Mouse (Mus musculus): Measurements from ENCODE around the gene Slc25a14. TPM values are rescaled to one million over a fixed set of nuclear protein-coding genes. Genes with fewer than 3 reads are reported as not detected.
A peak's percentile ranks its signal among the peaks of the same experiment; 100 is the strongest.

Gene Slc25a14
- polyA plus RNA-seq, 1 experiment from 2014 or later, result 15.8 TPM

GRCm38 (mm10) chrX:48637032-48637431 is 13.8 kb downstream of the Slc25a14 start:
- no peaks in the 10 kb centered on the region for H3K27me3 ChIP-seq (ENCODE audit: control insufficient read depth, insufficient read depth, low read depth, low read length)
- H3K4me1 ChIP-seq (replicated peaks; ENCODE audit: control insufficient read depth, insufficient read depth, low read length), result no peaks in the 10 kb centered on the region
- H3K36me3 ChIP-seq (ENCODE audit: control insufficient read depth, insufficient read depth, low read length), result no peaks in the 10 kb centered on the region
- no peaks in the 10 kb centered on the region for H3K9me3 ChIP-seq (ENCODE audit: control insufficient read depth, low read length)
- WGBS, result 59% methylated on average over 2 of the region's 2 CpGs
- H3K4me2 ChIP-seq (ENCODE audit: low read depth, low read length), result no peak overlapping the region
- H3K4me3 ChIP-seq (ENCODE audit: low read length), result no peak overlapping the region
- H3K9ac ChIP-seq (ENCODE audit: low read length), result no peak overlapping the region
- no peak overlapping the region for H3K27ac ChIP-seq (ENCODE audit: low read length)
- no peak for ATAC-seq (ENCODE audit: low read depth)

DNA sequence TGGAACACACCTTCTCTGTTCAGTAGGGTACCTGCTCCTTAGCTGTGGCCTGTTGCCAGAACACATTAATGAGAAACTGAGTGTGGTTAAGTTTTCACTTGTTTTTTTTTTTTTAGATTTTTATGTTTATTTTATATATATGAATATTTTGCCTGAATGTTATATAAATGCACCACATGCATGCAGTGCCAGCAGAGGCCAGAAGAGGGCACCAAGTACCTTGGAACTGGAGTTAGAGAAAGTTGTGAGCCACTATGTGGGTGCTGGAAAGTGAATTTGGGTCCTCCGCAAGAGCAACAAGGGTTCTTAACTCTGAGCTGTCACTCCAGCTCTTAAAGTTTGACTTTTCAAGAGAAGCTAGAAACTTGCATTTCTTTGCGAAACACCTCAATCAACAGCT is 20.9 kb downstream of the Slc25a14 start:
- ATAC-seq (ENCODE audit: low read depth), result no peak
- Histone ChIP-seq H3K4me1 (replicated peaks; ENCODE audit: control insufficient read depth, insufficient read depth, low read length) (no peaks in the 10 kb centered on the region), H3K9me3 (ENCODE audit: control insufficient read depth, low read length) (no peaks in the 10 kb centered on the region), H3K36me3 (ENCODE audit: control insufficient read depth, insufficient read depth, low read length) (no peaks in the 10 kb centered on the region), H3K4me2 (ENCODE audit: low read depth, low read length) (no peak overlapping the region), H3K27ac (ENCODE audit: low read length) (no peak overlapping the region), H3K4me3 (ENCODE audit: low read length) (no peak overlapping the region), H3K27me3 (ENCODE audit: control insufficient read depth, insufficient read depth, low read depth, low read length) (no peaks in the 10 kb centered on the region), H3K9ac (ENCODE audit: low read length) (no peak overlapping the region)
- WGBS, result 89% methylated on average over 2 of the region's 2 CpGs

DNA sequence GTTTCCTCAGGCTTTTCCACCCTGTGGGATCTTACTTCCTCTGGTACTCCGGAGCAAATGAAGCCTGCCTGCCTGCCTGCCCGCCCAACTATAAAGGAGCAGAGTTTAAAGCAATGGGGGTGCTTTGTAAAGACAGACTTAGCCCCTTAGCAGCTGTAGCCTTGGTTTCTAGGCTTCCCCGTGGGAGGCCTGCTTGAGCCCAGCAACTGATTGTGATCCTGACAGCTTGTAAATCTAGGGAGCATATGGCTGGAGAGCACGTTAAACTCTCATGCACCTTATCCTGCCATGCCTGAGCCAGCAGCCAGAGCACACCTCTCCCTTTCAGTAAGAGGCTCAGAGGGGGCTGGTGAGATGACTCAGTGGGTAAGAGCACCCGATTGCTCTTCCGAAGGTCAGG is 43.6 kb downstream of the Slc25a14 start:
- Histone ChIP-seq H3K27me3 (ENCODE audit: control insufficient read depth, insufficient read depth, low read depth, low read length) (no peaks in the 10 kb centered on the region), H3K27ac (ENCODE audit: low read length) (no peak overlapping the region), H3K4me1 (replicated peaks; ENCODE audit: control insufficient read depth, insufficient read depth, low read length) (no peaks in the 10 kb centered on the region), H3K4me2 (ENCODE audit: low read depth, low read length) (no peak overlapping the region), H3K9me3 (ENCODE audit: control insufficient read depth, low read length) (no peaks in the 10 kb centered on the region), H3K9ac (ENCODE audit: low read length) (no peak overlapping the region), H3K36me3 (ENCODE audit: control insufficient read depth, insufficient read depth, low read length) (no peaks in the 10 kb centered on the region), H3K4me3 (ENCODE audit: low read length) (no peak overlapping the region)
- WGBS, result 42% methylated on average over 6 of the region's 6 CpGs
- ATAC-seq (ENCODE audit: low read depth), result no peak

DNA sequence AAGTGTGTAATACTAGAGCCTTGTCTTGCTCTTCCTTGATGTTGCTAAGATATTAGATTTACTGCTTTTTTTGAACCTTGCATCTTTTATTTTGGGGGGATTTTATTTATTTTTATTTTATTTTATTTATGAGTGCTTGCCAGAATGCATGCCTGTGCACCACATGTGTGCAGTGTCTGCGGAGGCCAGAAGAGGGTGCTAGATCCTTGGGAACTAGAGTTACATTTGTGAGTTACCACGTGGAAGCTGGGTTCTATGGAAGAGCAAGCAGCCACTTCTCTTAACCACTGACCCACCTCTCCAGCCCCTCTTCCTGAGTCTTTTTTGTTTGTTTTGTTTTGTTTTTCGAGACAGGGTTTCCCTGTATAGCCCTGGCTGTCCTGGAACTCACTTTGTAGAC is 46.4 kb downstream of the Slc25a14 start:
- H3K36me3 ChIP-seq (ENCODE audit: control insufficient read depth, insufficient read depth, low read length), result no peaks in the 10 kb centered on the region
- no peak overlapping the region for H3K4me2 ChIP-seq (ENCODE audit: low read depth, low read length)
- ATAC-seq (ENCODE audit: low read depth), result no peak
- 73% methylated on average over 3 of the region's 3 CpGs for WGBS
- no peak overlapping the region for H3K27ac ChIP-seq (ENCODE audit: low read length)
- H3K9ac ChIP-seq (ENCODE audit: low read length), result no peak overlapping the region
- H3K4me3 ChIP-seq (ENCODE audit: low read length), result no peak overlapping the region
- no peaks in the 10 kb centered on the region for H3K4me1 ChIP-seq (replicated peaks; ENCODE audit: control insufficient read depth, insufficient read depth, low read length)
- no peaks in the 10 kb centered on the region for H3K9me3 ChIP-seq (ENCODE audit: control insufficient read depth, low read length)
- no peaks in the 10 kb centered on the region for H3K27me3 ChIP-seq (ENCODE audit: control insufficient read depth, insufficient read depth, low read depth, low read length)

GRCm38 (mm10) chrX:48671714-48672113 is 48.5 kb downstream of the Slc25a14 start:
- no peaks in the 10 kb centered on the region for H3K4me1 ChIP-seq (replicated peaks; ENCODE audit: control insufficient read depth, insufficient read depth, low read length)
- H3K4me3 ChIP-seq (ENCODE audit: low read length), result no peak overlapping the region
- no peak overlapping the region for H3K27ac ChIP-seq (ENCODE audit: low read length)
- 56% methylated on average over 3 of the region's 3 CpGs for WGBS
- H3K27me3 ChIP-seq (ENCODE audit: control insufficient read depth, insufficient read depth, low read depth, low read length), result no peaks in the 10 kb centered on the region
- no peak overlapping the region for H3K4me2 ChIP-seq (ENCODE audit: low read depth, low read length)
- ATAC-seq (ENCODE audit: low read depth), result no peak
- no peak overlapping the region for H3K9ac ChIP-seq (ENCODE audit: low read length)
- no peaks in the 10 kb centered on the region for H3K36me3 ChIP-seq (ENCODE audit: control insufficient read depth, insufficient read depth, low read length)
- no peaks in the 10 kb centered on the region for H3K9me3 ChIP-seq (ENCODE audit: control insufficient read depth, low read length)

DNA sequence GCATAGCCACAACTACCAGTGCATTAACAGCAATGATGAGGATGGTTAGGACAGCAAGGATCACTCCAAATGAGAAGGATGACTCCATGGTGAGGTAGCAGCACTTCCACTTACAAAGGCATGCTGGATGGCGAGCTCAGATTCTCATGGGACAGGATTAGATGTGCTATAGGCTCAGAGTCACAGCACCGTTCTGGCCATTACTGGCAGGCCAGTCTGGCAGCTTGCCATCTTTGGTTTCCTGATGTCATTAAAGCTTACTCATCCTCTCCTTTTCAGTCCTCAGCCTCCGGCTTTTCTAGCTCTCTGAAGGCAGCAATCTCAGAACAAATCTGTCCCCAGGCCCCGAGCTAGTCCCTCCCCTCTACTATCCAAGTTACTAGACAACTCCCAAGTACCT is 51.0 kb downstream of the Slc25a14 start, which contains the start of gene Gpr119:
TSS of gene Gpr119 (minus strand) at position 308 of the 400 bp plus-strand sequence.
- Histone ChIP-seq H3K27ac (ENCODE audit: low read length) (no peak within 1 kb of the TSS), H3K9ac (ENCODE audit: low read length) (no peak within 1 kb of the TSS), H3K4me2 (ENCODE audit: low read depth, low read length) (no peak within 1 kb of the TSS), H3K9me3 (ENCODE audit: control insufficient read depth, low read length) (no peaks in the 10 kb centered on the region), H3K4me1 (replicated peaks; ENCODE audit: control insufficient read depth, insufficient read depth, low read length) (no peaks in the 10 kb centered on the region), H3K27me3 (ENCODE audit: control insufficient read depth, insufficient read depth, low read depth, low read length) (no peaks in the 10 kb centered on the region), H3K36me3 (ENCODE audit: control insufficient read depth, insufficient read depth, low read length) (no peaks in the 10 kb centered on the region), H3K4me3 (ENCODE audit: low read length) (no peak within 1 kb of the TSS)
- no peak for ATAC-seq (ENCODE audit: low read depth)
- WGBS, result 38% methylated on average over 4 of the region's 4 CpGs

- H3K4me2 ChIP-seq (ENCODE audit: low read depth, low read length), result no peak overlapping the region
- 22% methylated on average over 3 of the region's 3 CpGs for WGBS
- ATAC-seq (ENCODE audit: low read depth), result no peak
Observed at GRCm38 (mm10) chrX:48683451-48683850, 60.2 kb downstream of the Slc25a14 start.

GRCm38 (mm10) chrX:48683857-48684256 is 60.6 kb downstream of the Slc25a14 start:
- Histone ChIP-seq H3K9me3 (ENCODE audit: control insufficient read depth, low read length) (no peaks in the 10 kb centered on the region), H3K4me1 (replicated peaks; ENCODE audit: control insufficient read depth, insufficient read depth, low read length) (no peaks in the 10 kb centered on the region), H3K4me2 (ENCODE audit: low read depth, low read length) (no peak overlapping the region), H3K4me3 (ENCODE audit: low read length) (no peak overlapping the region), H3K9ac (ENCODE audit: low read length) (no peak overlapping the region), H3K36me3 (ENCODE audit: control insufficient read depth, insufficient read depth, low read length) (no peaks in the 10 kb centered on the region), H3K27ac (ENCODE audit: low read length) (no peak overlapping the region), H3K27me3 (ENCODE audit: control insufficient read depth, insufficient read depth, low read depth, low read length) (no peaks in the 10 kb centered on the region)
- 62% methylated on average over 5 of the region's 5 CpGs for WGBS
- ATAC-seq (ENCODE audit: low read depth), result no peak

More at GRCm38 (mm10) chrX:48683451-48683850, 60.2 kb downstream of the Slc25a14 start:
- Histone ChIP-seq H3K27ac (ENCODE audit: low read length) (no peak overlapping the region), H3K9me3 (ENCODE audit: control insufficient read depth, low read length) (no peaks in the 10 kb centered on the region), H3K4me3 (ENCODE audit: low read length) (no peak overlapping the region), H3K27me3 (ENCODE audit: control insufficient read depth, insufficient read depth, low read depth, low read length) (no peaks in the 10 kb centered on the region), H3K4me1 (replicated peaks; ENCODE audit: control insufficient read depth, insufficient read depth, low read length) (no peaks in the 10 kb centered on the region), H3K9ac (ENCODE audit: low read length) (no peak overlapping the region), H3K36me3 (ENCODE audit: control insufficient read depth, insufficient read depth, low read length) (no peaks in the 10 kb centered on the region)

GRCm38 (mm10) chrX:48694460-48694859 is 71.2 kb downstream of the Slc25a14 start:
- 17% methylated on average over 6 of the region's 6 CpGs for WGBS
- ATAC-seq (ENCODE audit: low read depth), result peak; percentile 79
- H3K4me1 ChIP-seq (replicated peaks; ENCODE audit: control insufficient read depth, insufficient read depth, low read length), result peaks cover 4% of the 10 kb centered on the region

GRCm38 (mm10) chrX:48694864-48695371 is 71.7 kb downstream of the Slc25a14 start, which contains the start of gene Rbmx2:
Gene Rbmx2, plus strand, starts transcription at chrX:48695004.
- Histone ChIP-seq H3K9me3 (ENCODE audit: control insufficient read depth, low read length) (no peaks in the 10 kb centered on the region), H3K27ac (ENCODE audit: low read length) (no peak within 1 kb of the TSS)
- ATAC-seq (ENCODE audit: low read depth), result peak; percentile 97

More at GRCm38 (mm10) chrX:48694460-48694859, 71.2 kb downstream of the Slc25a14 start:
- no peak overlapping the region for H3K27ac ChIP-seq (ENCODE audit: low read length)
- no peak overlapping the region for H3K9ac ChIP-seq (ENCODE audit: low read length)
- H3K4me3 ChIP-seq (ENCODE audit: low read length), result peak overlapping the region; percentile 66
- H3K36me3 ChIP-seq (ENCODE audit: control insufficient read depth, insufficient read depth, low read length), result no peaks in the 10 kb centered on the region
- peak overlapping the region; percentile 56 for H3K4me2 ChIP-seq (ENCODE audit: low read depth, low read length)
- H3K27me3 ChIP-seq (ENCODE audit: control insufficient read depth, insufficient read depth, low read depth, low read length), result no peaks in the 10 kb centered on the region
- no peaks in the 10 kb centered on the region for H3K9me3 ChIP-seq (ENCODE audit: control insufficient read depth, low read length)

More at GRCm38 (mm10) chrX:48694864-48695371, 71.7 kb downstream of the Slc25a14 start, which contains the start of gene Rbmx2:
- Histone ChIP-seq H3K9ac (ENCODE audit: low read length) (peak within 1 kb of the TSS; percentile 70), H3K27me3 (ENCODE audit: control insufficient read depth, insufficient read depth, low read depth, low read length) (no peaks in the 10 kb centered on the region), H3K4me3 (ENCODE audit: low read length) (peak within 1 kb of the TSS; percentile 66), H3K36me3 (ENCODE audit: control insufficient read depth, insufficient read depth, low read length) (no peaks in the 10 kb centered on the region), H3K4me2 (ENCODE audit: low read depth, low read length) (peak within 1 kb of the TSS; percentile 64), H3K4me1 (replicated peaks; ENCODE audit: control insufficient read depth, insufficient read depth, low read length) (peaks cover 4% of the 10 kb centered on the region)
- WGBS, result 12% methylated on average over 31 of the region's 42 CpGs
